Mouse (Mus musculus): ENCODE data around the gene Nwd2. TPM values are rescaled to one million over a fixed set of nuclear protein-coding genes. Genes with fewer than 3 reads are reported as not detected.

The Nwd2 gene
- polyA plus RNA-seq, 1 experiment = not detected

DNA sequence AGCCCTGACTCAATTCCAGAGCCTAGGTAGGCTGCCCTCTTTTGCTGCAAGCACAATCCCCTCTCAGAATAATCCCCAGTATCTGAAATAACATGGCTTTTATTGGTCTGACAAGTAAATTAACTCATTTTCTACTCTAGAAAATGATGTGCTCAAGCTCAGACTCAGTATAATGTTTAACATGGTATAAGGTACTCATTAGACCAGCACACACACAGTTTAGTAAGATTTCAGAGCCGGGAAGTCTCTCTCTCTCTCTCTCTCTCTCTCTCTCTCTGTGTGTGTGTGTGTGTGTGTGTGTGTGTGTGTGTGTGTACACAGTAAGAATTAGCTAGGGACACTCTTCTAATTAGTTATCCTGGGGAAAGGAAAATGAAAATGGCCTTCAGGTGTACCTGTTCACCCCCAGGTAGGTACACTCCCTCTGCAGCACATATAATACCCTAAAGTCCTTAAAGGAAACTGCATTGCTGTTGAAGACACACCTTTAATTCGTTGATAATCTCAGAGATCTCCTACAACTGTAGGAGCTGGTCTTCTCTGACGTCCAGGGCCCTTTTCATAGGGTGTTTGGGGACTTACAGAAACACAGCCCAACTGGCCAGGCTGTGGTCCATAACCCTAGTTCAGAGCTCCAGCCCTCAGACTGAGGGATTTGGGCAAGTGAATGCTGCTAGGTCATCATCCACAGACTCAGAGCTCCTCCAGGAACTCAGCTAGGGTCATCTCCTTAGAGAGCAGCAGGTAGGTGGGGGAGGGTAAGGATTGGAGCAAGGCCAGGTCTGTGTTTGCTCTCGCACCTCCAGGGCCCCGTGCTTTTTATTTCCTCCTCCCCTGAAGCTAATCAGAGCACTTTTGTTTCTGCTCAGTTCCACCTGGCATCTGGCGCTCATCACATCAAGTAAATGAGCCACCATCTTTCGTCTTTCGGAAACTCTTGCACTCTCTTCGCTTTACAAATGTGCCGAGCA, 174.7 kb downstream of the Nwd2 start:
- TF ChIP-seq GATA1 (IDR thresholded peaks at IDR 0.05; ENCODE audit: borderline replicate concordance, low read length) (no peak), FLI1 (IDR thresholded peaks at IDR 0.05; ENCODE audit: low read length) (no peak)
- Histone ChIP-seq H3K27me3 (replicated peaks) (no peaks in the 10 kb centered on the region), H3K9me3 (no peaks in the 10 kb centered on the region), H3K4me1 (no peaks in the 10 kb centered on the region; the same call in 1 of the 2 replicates), H3K36me3 (replicated peaks; ENCODE audit: low read length) (no peaks in the 10 kb centered on the region), H3K4me3 (replicated peaks) (no peak overlapping the region)

DNA sequence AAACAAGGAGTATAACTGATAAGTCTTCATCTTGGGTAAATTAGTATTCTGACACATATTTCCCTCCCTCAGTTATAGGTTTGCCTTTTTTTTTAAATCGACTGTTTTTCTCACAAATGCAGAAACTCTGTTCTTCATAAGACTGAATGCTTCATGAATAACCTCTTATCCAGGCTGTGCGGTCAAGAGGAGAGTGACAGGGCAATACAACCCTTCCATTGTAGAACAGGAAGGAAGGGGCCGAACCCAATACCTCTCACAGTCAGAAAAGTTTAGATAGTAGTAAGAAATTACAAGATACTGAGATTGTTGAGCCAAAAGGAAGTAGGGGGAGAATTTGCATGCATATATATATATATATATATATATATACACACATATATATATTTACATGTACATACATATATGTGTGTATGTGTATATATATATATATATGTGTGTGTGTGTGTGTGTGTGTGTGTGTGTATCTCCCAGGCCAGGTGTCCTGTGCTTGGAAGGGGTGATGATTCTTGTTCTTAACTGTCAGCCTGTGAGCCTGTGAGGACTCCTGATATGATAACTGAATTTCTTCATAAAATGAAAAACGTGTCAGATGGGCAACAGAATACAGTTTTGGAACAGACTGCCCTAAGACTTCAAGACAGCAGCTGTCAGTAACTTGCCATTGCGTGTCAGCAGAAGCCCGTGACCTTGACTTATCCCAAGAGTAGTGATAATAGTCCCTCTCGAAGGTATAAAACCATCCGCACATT, 175.9 kb downstream of the Nwd2 start:
- no peaks in the 10 kb centered on the region for H3K27me3 ChIP-seq (replicated peaks)
- TF ChIP-seq GATA1 (IDR thresholded peaks at IDR 0.05; ENCODE audit: borderline replicate concordance, low read length) (no peak), FLI1 (IDR thresholded peaks at IDR 0.05; ENCODE audit: low read length) (no peak)
- no peaks in the 10 kb centered on the region for H3K36me3 ChIP-seq (replicated peaks; ENCODE audit: low read length)
- H3K4me1 ChIP-seq = no peaks in the 10 kb centered on the region; the same call in 1 of the 2 replicates
- no peak overlapping the region for H3K4me3 ChIP-seq (replicated peaks)
- no peaks in the 10 kb centered on the region for H3K9me3 ChIP-seq

DNA sequence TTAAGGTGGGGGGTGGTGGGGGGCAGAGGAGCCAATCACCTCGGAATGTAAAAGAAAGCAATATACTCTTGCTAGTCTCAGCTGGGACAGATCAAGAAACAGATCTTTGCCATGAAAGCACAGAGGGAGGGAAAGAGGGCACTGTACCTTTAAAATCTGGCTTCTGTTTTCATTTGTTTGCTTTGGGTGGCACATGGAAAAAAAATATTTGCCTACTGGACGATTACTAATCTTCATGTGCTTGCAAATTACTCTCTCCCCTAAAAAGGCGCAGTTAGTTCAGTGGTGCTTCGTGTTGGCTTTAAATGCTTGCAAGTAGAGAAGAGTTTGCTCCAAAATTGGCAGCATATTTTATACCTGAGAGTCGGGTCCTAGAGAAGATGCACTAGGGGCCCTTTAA, 177.0 kb downstream of the Nwd2 start:
- no peak for TF ChIP-seq GATA1 (IDR thresholded peaks at IDR 0.05; ENCODE audit: borderline replicate concordance, low read length)
- no peaks in the 10 kb centered on the region; the same call in 1 of the 2 replicates for H3K4me1 ChIP-seq
- H3K27me3 ChIP-seq (replicated peaks) = no peaks in the 10 kb centered on the region
- no peaks in the 10 kb centered on the region for H3K36me3 ChIP-seq (replicated peaks; ENCODE audit: low read length)
- H3K4me3 ChIP-seq (replicated peaks) = no peak overlapping the region
- no peaks in the 10 kb centered on the region for H3K9me3 ChIP-seq

DNA sequence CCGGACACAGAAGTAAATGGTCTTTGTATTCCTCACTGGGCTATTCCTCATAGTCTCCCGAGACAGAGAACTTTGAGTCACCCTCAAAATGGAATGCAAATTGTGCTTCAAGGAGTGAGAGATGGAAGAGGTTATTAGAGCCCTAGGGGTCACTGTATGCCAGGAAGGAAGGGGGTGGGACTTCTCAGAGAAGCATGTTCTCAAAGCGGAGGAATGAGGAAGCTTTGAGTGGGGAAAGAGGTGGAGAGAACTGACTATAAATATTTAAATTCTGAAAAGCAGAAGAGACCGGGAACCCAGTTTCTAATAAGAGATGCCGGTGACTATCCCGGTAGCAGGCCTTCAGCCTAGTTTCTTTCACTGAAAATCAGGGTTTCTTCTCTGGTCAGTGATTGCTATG, 178.1 kb downstream of the Nwd2 start:
- Histone ChIP-seq H3K36me3 (replicated peaks; ENCODE audit: low read length) (no peaks in the 10 kb centered on the region), H3K27me3 (replicated peaks) (no peaks in the 10 kb centered on the region), H3K4me3 (replicated peaks) (peak overlapping the region; percentile 59), H3K4me1 (no peaks in the 10 kb centered on the region; the same call in 1 of the 2 replicates), H3K9me3 (no peaks in the 10 kb centered on the region)
- TF ChIP-seq GATA1 (IDR thresholded peaks at IDR 0.05; ENCODE audit: borderline replicate concordance, low read length) = no peak
- no peak for TF ChIP-seq FLI1 (IDR thresholded peaks at IDR 0.05; ENCODE audit: low read length)

DNA sequence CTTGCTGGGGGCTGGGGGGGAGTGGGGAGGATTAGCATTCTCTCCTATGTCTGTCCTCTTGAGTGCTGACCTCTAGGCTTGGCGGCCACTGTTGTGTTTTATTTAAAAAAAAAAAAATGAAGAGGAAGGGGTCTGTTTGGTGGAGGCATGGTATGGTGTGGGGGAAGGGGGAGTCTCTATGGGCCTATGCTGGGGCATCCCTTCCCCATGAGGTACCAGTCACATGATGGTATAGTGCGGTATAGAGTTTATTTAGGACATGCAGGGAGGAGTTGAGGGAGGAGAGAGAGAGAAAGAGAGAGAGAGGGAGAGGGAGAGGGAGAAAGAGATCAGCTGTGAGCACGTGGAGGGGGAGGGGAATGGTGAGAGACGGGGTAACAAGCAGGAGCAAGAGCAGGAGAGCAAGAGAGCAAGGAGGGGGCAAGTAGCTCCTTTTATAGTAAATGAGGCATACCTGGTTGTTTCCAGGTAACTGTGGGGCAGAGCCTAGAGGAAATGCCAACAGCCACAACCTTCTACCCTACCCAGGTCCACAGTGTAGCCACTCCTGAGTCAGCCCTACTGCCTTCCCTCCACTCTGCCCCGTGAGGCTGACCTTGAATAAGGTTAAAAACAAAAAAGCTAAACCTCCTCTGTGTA, 178.6 kb downstream of the Nwd2 start:
- Histone ChIP-seq H3K9me3 (no peaks in the 10 kb centered on the region), H3K36me3 (replicated peaks; ENCODE audit: low read length) (no peaks in the 10 kb centered on the region), H3K27me3 (replicated peaks) (no peaks in the 10 kb centered on the region), H3K4me1 (no peaks in the 10 kb centered on the region; the same call in 1 of the 2 replicates), H3K4me3 (replicated peaks) (peak overlapping the region; percentile 59)
- TF ChIP-seq GATA1 (IDR thresholded peaks at IDR 0.05; ENCODE audit: borderline replicate concordance, low read length) (no peak), FLI1 (IDR thresholded peaks at IDR 0.05; ENCODE audit: low read length) (no peak)

DNA sequence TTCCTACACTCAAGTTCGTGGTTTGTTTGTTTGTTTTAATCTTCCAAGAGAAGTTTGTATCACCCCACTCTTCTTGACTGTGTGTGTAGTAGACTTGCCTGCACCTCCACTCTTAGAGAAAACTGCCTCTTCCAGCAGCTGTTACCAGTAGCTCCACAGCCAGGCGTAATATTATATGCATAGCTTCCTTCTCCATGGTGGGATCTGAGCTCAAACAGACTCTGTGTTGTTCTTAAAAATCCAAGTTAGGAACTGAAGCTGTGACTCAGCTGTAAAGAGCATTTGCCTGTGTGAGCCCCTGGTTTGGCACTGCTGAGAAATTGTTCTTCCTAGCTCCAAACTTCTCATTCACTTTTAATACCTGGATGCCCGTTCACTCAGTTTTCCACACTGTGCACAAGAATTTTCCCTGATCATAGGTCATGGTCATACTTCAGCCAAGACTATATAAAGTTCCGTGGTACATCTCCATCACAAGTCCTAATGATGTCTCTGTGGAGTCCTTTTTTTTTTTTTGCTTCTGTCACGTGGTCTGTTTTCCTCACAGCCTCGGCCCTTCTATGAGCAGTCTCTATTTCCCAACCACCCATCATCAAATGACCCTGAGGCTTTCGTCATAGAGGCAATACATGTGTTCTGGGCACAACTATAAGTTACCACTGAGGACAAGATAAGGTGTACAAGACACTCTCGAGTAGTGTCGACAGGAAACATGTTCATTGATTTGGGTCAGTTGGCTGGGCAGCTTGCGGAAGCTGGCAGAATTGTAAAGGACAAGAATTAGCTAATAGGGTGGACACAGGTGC, 179.7 kb downstream of the Nwd2 start:
- no peaks in the 10 kb centered on the region for H3K27me3 ChIP-seq (replicated peaks)
- H3K4me3 ChIP-seq (replicated peaks) = no peak overlapping the region
- H3K36me3 ChIP-seq (replicated peaks; ENCODE audit: low read length) = no peaks in the 10 kb centered on the region
- no peaks in the 10 kb centered on the region; the same call in 1 of the 2 replicates for H3K4me1 ChIP-seq
- no peaks in the 10 kb centered on the region for H3K9me3 ChIP-seq
- no peak for TF ChIP-seq FLI1 (IDR thresholded peaks at IDR 0.05; ENCODE audit: low read length)
- TF ChIP-seq GATA1 (IDR thresholded peaks at IDR 0.05; ENCODE audit: borderline replicate concordance, low read length) = no peak

DNA sequence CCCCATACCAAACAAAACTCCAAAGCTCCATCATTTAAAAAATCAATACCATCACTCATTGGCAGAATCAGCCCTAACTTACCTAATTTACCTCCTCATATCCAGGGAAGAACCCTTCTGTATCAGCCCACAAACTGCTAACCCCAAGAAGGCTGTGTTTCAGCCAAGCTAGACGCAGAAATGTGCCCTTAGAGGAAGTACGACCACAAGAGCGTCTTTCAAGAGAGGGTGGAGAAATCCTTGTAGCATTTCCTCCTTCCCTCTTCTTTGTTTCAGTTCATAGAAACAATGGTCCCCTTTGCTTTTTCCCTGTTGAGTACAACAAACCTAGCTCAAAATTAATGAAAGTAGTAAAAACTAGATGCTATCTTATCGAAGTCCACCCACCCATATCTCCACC, 182.2 kb downstream of the Nwd2 start:
- TF ChIP-seq GATA1 (IDR thresholded peaks at IDR 0.05; ENCODE audit: borderline replicate concordance, low read length) = no peak
- no peak for TF ChIP-seq FLI1 (IDR thresholded peaks at IDR 0.05; ENCODE audit: low read length)

DNA sequence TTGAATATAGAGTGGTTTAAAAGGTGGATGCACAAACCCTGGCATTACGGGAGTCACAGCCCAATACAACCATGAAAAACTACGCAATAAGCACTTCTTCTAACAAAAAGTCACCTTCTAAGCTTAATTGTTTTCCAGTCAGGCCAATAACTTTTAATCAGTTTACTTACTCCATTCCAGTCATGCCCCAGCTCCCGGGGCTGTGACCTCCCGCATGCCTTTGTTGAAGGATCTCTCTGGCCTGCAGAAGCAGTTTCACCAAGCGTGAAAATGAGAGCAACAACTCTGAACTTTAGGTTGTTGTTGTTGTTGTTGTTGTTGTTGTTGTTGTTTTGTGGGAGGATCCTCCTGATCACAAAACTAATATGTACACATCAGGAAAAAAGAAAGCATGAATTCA, 185.1 kb downstream of the Nwd2 start:
- no peak for TF ChIP-seq FLI1 (IDR thresholded peaks at IDR 0.05; ENCODE audit: low read length)
- no peak for TF ChIP-seq GATA1 (IDR thresholded peaks at IDR 0.05; ENCODE audit: borderline replicate concordance, low read length)

More for the DNA sequence above, 182.2 kb downstream of the Nwd2 start:
- no peaks in the 10 kb centered on the region; the same call in 1 of the 2 replicates for H3K4me1 ChIP-seq
- no peaks in the 10 kb centered on the region for H3K27me3 ChIP-seq (replicated peaks)
- peak overlapping the region; percentile 23 for H3K4me3 ChIP-seq (replicated peaks)
- no peaks in the 10 kb centered on the region for H3K9me3 ChIP-seq
- no peaks in the 10 kb centered on the region for H3K36me3 ChIP-seq (replicated peaks; ENCODE audit: low read length)

DNA sequence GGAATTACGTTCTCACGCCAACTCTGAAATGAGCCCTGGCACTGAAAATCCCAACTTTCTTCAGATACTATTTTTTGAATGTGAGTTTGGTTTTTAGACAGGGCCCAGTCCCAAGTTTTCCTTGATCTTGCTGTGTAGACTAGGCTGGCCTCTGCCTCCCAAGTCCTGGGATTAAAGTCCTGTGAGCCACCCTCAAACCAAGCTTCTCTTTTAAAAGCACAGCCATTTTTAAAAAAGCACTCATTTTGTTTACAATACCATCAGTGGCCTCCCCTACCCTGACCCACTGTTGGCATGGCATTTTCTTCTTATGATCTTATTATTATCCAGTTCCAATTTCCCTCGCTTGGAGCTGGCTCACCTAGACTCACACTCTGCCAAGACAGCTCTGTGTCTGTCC, 185.5 kb downstream of the Nwd2 start:
- Histone ChIP-seq H3K9me3 (no peaks in the 10 kb centered on the region), H3K4me1 (0 out of 2 replicates have a peak, but pooled peaks cover 3% of the 10 kb centered on the region)

More for the DNA sequence above, 185.1 kb downstream of the Nwd2 start:
- 0 out of 2 replicates have a peak, but pooled peaks cover 3% of the 10 kb centered on the region for H3K4me1 ChIP-seq
- H3K27me3 ChIP-seq (replicated peaks) = no peaks in the 10 kb centered on the region
- no peaks in the 10 kb centered on the region for H3K36me3 ChIP-seq (replicated peaks; ENCODE audit: low read length)
- no peak overlapping the region for H3K4me3 ChIP-seq (replicated peaks)
- H3K9me3 ChIP-seq = no peaks in the 10 kb centered on the region

More for the DNA sequence above, 185.5 kb downstream of the Nwd2 start:
- Histone ChIP-seq H3K27me3 (replicated peaks) (no peaks in the 10 kb centered on the region), H3K4me3 (replicated peaks) (no peak overlapping the region), H3K36me3 (replicated peaks; ENCODE audit: low read length) (no peaks in the 10 kb centered on the region)
- TF ChIP-seq FLI1 (IDR thresholded peaks at IDR 0.05; ENCODE audit: low read length) (no peak), GATA1 (IDR thresholded peaks at IDR 0.05; ENCODE audit: borderline replicate concordance, low read length) (no peak)

Measured in megakaryocyte, embryonic 14.5 days (primary cell).